Mouse (Mus musculus) kidney, adult 2 months (tissue): ENCODE data around the gene Galnt13.

Experiments
- CTCF ChIP-seq: fragments of 200-500 bp; conservative IDR thresholded peaks from 2 replicates; pipeline ENCODE4 v1.5.1; 2011; ENCODE audit warnings: low read depth, mild to moderate bottlenecking, control low read depth, low read length, moderate library complexity, mixed read lengths; ENCODE audit not compliant: insufficient read depth, insufficient read length
- POLR2A ChIP-seq: fragments of 200-500 bp; IDR thresholded peaks from one replicate; pipeline ENCODE4 v1.6.1; 2011; ENCODE audit warnings: low read depth, low read length, control low read depth

DNA sequence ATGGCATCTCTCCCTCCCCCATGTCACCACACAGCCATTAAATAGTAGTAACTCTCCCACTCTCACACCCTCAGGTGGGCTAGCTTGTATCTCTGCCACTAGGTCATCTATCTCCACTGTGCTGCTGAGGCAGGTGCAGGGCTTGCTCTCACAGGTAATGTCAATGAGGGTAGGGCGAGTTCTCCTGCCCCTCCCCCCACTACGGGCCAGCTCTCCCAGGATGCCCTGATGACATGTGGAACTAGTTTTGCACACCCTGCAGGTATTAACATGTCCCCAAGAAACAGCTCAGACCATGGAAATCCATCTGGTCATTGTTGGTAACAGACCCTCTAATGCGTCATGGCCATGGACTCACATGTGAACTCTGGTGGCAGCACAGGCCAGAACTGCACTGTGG, 129.0 kb downstream of the Galnt13 start:
- no peak for TF ChIP-seq CTCF
- no peak for TF ChIP-seq POLR2A
